Mouse (Mus musculus) R1 (cell line): ENCODE data around the gene Ppp1r15a.
"Not testable (repeated sequence)": the region's sequence is repeated elsewhere in the genome, so short reads cannot be mapped to it uniquely, and the experiment has no call there.

Source experiments
- DNase-seq: peaks from one replicate; pipeline ENCODE4 v3.0.0-alpha.2; 2018; ENCODE audit warnings: low read depth, low spot score

The Ppp1r15a gene

GRCm38 (mm10) chr7:45486158-45486557 lies 39.9 kb downstream of the Ppp1r15a start:
- no peak for DNase-seq

DNA sequence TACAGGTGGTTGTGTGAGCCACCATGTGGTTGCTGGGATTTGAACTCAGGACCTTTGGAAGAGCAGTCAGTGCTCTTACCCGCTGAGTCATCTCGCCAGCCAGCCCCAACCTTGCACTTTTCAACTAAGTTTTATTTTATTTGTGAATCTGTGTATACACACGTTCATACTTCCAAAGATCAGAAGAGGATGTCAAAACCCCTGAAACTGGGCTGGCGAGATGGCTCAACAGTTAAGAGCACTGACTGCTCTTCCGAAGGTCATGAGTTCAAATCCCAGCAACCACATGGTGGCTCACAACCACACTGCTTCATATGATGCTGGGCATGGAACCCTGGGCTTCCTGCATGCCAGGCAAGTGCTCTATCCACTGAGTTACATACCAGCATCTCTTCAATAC lies 41.1 kb downstream of the Ppp1r15a start:
- not testable (repeated sequence) for DNase-seq

DNA sequence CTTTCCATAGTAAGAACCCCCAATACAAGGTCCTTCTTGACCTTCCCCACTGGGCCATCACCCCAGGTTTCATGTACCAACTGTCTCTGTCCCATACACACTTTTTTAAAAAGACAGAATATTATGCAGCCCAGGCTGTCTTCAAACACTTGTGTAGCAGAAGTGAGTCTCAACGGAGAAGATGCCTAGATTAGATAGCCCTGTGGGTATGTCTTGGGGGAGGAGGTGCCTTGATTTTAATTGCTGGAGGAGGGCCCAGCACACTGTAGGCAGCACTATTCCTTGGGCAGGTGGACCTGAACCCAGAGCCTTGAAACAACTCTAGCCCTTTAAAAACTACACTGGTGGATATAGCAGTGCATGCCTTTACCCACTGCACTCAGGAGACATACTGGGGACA lies 43.9 kb downstream of the Ppp1r15a start:
- no peak for DNase-seq

DNA sequence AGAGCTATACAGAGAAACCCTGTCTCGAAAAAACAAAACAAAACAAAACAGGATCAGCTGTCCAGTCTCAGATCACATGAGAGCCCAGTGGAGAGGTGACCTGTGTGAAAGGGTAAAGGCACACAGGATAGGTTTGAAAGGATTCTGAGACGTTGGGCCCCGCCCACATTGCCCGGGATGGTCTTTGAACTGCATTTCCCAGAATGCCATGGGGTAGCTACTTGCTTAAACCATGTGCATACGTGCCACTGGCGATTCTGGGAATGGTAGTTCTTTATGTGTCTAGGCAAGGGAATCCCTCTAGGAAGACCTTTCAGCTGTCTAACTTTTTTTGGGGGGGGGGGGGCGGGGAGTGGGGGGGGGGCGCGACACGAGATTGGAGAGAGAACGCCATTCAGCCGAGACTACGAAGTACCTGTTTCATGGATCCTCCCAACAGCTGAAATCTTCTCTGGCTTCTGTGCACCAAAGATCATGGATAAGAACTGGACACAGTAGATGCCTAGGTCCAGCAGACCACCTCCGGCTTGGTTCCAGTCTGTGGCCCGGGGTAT lies 44.6 kb downstream of the Ppp1r15a start, which contains the start of gene Tulp2:
TSS of gene Tulp2 (plus strand) at position 504 of the 554 bp plus-strand sequence.
- DNase-seq = peak; percentile 94

GRCm38 (mm10) chr7:45480310-45480709 lies 45.8 kb downstream of the Ppp1r15a start:
- not testable (repeated sequence) for DNase-seq

GRCm38 (mm10) chr7:45478774-45479173 lies 47.3 kb downstream of the Ppp1r15a start:
- DNase-seq = no peak

DNA sequence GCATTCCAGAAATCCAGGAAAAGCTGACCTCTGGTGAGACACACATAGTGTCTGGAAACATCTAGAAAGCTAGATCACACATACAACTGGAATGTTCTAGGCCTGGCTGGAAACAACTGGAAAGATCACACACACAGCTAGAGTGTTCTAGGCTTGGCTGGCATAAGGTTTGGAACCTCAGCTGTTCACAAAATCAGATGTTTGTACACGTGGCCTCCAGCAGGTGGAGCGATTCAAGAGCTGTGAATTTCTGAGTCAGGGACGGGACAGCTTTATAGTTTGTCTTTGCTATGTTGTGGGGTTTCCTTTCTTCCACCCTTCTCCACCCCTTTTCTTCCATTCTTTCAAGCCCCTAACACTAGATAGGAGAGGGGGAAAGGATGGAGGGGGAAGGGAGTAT lies 49.1 kb downstream of the Ppp1r15a start:
- peak; percentile 80 for DNase-seq

DNA sequence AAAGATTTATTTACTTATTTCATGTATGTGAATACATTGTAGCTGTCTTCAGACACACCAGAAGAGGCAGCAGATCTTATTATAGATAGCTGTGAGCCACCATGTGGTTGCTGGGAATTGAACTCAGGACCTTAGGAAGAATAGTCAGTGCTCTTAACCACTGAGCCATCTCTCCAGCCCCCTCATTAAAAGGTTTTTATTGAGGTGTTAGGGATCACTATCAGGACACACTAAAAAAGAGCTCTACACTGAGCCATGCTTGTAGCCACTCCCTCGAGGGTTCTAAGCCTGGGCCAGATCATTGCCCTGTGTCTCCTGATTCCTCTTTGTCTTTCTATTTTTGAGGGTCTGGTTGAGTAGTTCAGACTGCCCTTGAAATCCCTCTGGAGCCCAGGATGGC lies 49.6 kb downstream of the Ppp1r15a start:
- no peak for DNase-seq

GRCm38 (mm10) chr7:45475291-45475969 lies 50.6 kb downstream of the Ppp1r15a start:
- DNase-seq = peak; percentile 83
